ENCODE assay signal across 11 mouse cellular contexts in the genomic region with DNA sequence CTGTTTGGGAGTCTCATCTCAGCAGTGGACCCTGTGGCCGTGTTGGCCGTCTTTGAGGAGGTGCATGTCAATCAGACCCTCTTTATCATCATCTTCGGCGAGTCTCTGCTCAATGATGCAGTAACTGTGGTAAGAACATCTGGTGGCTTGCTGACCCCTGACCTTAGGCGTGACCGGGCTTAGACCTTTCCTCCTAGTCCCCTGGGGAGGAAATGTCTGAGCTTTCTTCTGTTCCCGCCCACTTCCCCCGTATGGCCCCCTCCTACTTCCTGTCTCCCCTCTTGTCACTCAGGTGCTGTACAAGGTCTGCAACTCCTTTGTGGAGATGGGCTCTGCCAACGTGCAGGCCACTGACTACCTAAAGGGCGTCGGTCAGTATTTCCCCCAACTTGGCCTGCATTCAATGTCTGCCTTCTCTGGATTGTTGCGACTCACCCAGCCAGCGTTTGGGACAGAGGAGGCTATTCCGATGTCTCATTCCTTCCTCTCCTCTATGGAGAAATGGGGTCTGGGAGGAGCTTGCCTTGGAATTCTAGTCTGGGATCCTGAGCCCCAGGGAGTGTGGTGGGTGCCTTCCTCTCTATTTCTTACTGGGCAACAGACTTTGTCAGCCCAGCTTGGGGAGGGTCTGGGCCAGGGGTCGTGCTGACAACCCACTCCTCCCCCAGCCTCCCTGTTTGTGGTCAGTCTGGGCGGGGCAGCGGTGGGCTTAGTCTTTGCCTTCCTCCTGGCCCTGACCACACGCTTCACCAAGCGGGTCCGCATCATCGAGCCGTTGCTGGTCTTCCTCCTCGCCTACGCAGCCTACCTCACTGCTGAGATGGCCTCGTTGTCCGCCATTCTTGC. TPM values are rescaled to one million over a fixed set of nuclear protein-coding genes. Genes with fewer than 3 reads are reported as not detected.
DNase-seq lines count a peak whose midpoint lies in the region; ATAC-seq and TF ChIP-seq lines count a peak whose summit lies in the region.
"Had no signal": no experiment of that assay in that cellular context is flagged by ENCODE, and none has a peak within 500 bp of the region (broad histone marks: within the 10 kb centered on the region; RNA-seq: fewer than 3 reads in every experiment).

No protein-coding gene starts in this region.

- peaks cover 2 to 23% of the 10 kb centered on the region in 2 experiments for H3K36me3 ChIP-seq in CH12.LX (replicated peaks in 1 of 2; ENCODE audit: control insufficient read depth in 1 of 2, insufficient read depth in 1 of 2, low read length in 1 of 2)
- H3K36me3 ChIP-seq in liver, postnatal 0 days (replicated peaks; ENCODE audit: insufficient read depth, low read length) = no peaks in the 10 kb centered on the region
- H3K36me3 ChIP-seq in forebrain, embryonic 12.5 days (replicated peaks) = peaks cover 24% of the 10 kb centered on the region; the same call in 1 of the 2 replicates

- H3K4me2 ChIP-seq in CH12.LX (ENCODE audit: insufficient read depth, low read depth, poor library complexity, severe bottlenecking) = 0 out of 2 replicates have a peak overlapping the region, but pooled peaks have one; percentile 31
- H3K4me2 ChIP-seq in liver, postnatal 0 days (ENCODE audit: low read depth, low read length) = no peak overlapping the region
- H3K4me2 ChIP-seq in forebrain, embryonic 12.5 days = no peak overlapping the region

- no peaks in the 10 kb centered on the region for H3K9me3 ChIP-seq in CH12.LX (replicated peaks; ENCODE audit: low read length)
- H3K9me3 ChIP-seq in liver, postnatal 0 days (ENCODE audit: low read length) = no peaks in the 10 kb centered on the region
- no peaks in the 10 kb centered on the region for H3K9me3 ChIP-seq in forebrain, embryonic 12.5 days

- dilution Hi-C loops in CH12.LX (cut with MboI; ENCODE audit: extremely low pct_ligation_motif_present, extremely low pct_unique_long_range_greater_than_20kb, low sequenced_read_pairs) = no loop called here

- no peak for ATAC-seq in liver, postnatal 0 days
- no peak for ATAC-seq in forebrain, embryonic 12.5 days (ENCODE audit: low FRiP score)
- ATAC-seq: forebrain, embryonic 16.5 days; Patski had no signal

- in situ Hi-C loops in CH12.LX (cut with MboI; ENCODE audit: low pct_ligation_motif_present, low pct_unique_long_range_greater_than_20kb, low sequenced_read_pairs) = no loop called here

- H3K27me3 ChIP-seq in CH12.LX (replicated peaks) = no peaks in the 10 kb centered on the region
- H3K27me3 ChIP-seq in liver, postnatal 0 days (ENCODE audit: insufficient read depth, low read length) = peaks cover 12% of the 10 kb centered on the region
- no peaks in the 10 kb centered on the region for H3K27me3 ChIP-seq in forebrain, embryonic 12.5 days
- H3K27me3 ChIP-seq: Patski had no signal

- H3K4me3 ChIP-seq in CH12.LX (replicated peaks in 1 of 3; ENCODE audit: low read depth in 2 of 3, low read length in 2 of 3, poor library complexity in 1 of 3) = no peak overlapping the region
- H3K4me3 ChIP-seq in liver, postnatal 0 days (ENCODE audit: low read depth, low read length) = no peak overlapping the region
- no peak overlapping the region for H3K4me3 ChIP-seq in forebrain, embryonic 12.5 days (replicated peaks)

- no peak for TF ChIP-seq CTCF in CH12.LX (conservative IDR thresholded peaks at IDR 0.05 in 1 of 2, IDR thresholded peaks at IDR 0.05 in 1 of 2; ENCODE audit: low read depth in 2 of 2, low read length in 2 of 2)
- TF ChIP-seq CTCF in liver, postnatal 0 days (IDR thresholded peaks at IDR 0.05; ENCODE audit: low read depth) = no peak

- no peaks in the 10 kb centered on the region for H3K79me2 ChIP-seq in CH12.LX (replicated peaks; ENCODE audit: control insufficient read depth, extremely low read depth, insufficient read depth, poor library complexity, severe bottlenecking)

- TF ChIP-seq POLR2A in CH12.LX (IDR thresholded peaks at IDR 0.05; ENCODE audit: low read depth, low read length) = no peak

- no peak overlapping the region for H3K27ac ChIP-seq in CH12.LX (ENCODE audit: insufficient read depth, low read depth)
- H3K27ac ChIP-seq in liver, postnatal 0 days (ENCODE audit: low read depth) = no peak overlapping the region; the same call in 1 of the 2 replicates
- no peak overlapping the region for H3K27ac ChIP-seq in forebrain, embryonic 12.5 days

- H3K9ac ChIP-seq in CH12.LX (ENCODE audit: insufficient read depth, low read depth) = no peak overlapping the region
- H3K9ac ChIP-seq in liver, postnatal 0 days (replicated peaks) = no peak overlapping the region
- H3K9ac ChIP-seq in forebrain, embryonic 12.5 days = no peak overlapping the region

- peak; percentile 58 to 77 for DNase-seq in heart, adult 18-20 months
- DNase-seq in heart, postnatal 4 days = no peak
- peak; percentile 54 for DNase-seq in CH12.LX (ENCODE audit: extremely low read depth)
- DNase-seq in heart, adult 8-10 months (ENCODE audit: low spot score) = peak; percentile 61
- peak; percentile 37 for DNase-seq in liver, postnatal 0 days
- DNase-seq in layer of hippocampus, adult 11-12 months (ENCODE audit: low spot score) = no peak
- no peak for DNase-seq in layer of hippocampus, postnatal 25 days (ENCODE audit: extremely low spot score in 1 of 2, low spot score in 1 of 2)

- TF ChIP-seq EP300 in CH12.LX (IDR thresholded peaks at IDR 0.05; ENCODE audit: low read length) = no peak
- TF ChIP-seq EP300 in liver, postnatal 0 days (IDR thresholded peaks at IDR 0.05; ENCODE audit: low read depth) = no peak

- peaks cover 9 to 18% of the 10 kb centered on the region in 2 experiments for H3K4me1 ChIP-seq in CH12.LX (ENCODE audit: control insufficient read depth in 1 of 2, insufficient read depth in 2 of 2)
- H3K4me1 ChIP-seq in liver, postnatal 0 days (ENCODE audit: insufficient read depth) = no peaks in the 10 kb centered on the region
- H3K4me1 ChIP-seq in forebrain, embryonic 12.5 days = peaks cover 3% of the 10 kb centered on the region

- no peak for TF ChIP-seq RAD21 in CH12.LX (IDR thresholded peaks at IDR 0.05; ENCODE audit: low read depth, low read length)

- WGBS in liver, postnatal 0 days (ENCODE audit: insufficient replicate concordance) = 67% methylated on average over 26 of the region's 26 CpGs
- 81% methylated on average over 26 of the region's 26 CpGs for WGBS in forebrain, embryonic 12.5 days

TF ChIP-seq in CH12.LX, 34 proteins besides CTCF, POLR2A, EP300 and RAD21 (continues in another document):
- no peak for TF ChIP-seq ZNF384 (IDR thresholded peaks at IDR 0.05; ENCODE audit: low read depth, low read length)
- peak; percentile 27; the same call in 1 of the 2 replicates for TF ChIP-seq HCFC1 (IDR thresholded peaks at IDR 0.05; ENCODE audit: low read depth, low read length)
- TF ChIP-seq JUN (IDR thresholded peaks at IDR 0.05; ENCODE audit: insufficient read depth, low read depth, low read length) = no peak

RNA-seq across cellular contexts. Expression of a gene that starts 6.8 kb away (rescaled TPM):
- total RNA-seq in heart, adult 18-20 months (2021) = under 1 TPM; 0.37 to 0.39 TPM
- total RNA-seq in heart, postnatal 4 days (2021) = 1 to 10 TPM; 3.3 to 3.5 TPM
- total RNA-seq in CH12.LX (2012; rRNA removed) = 3.5 and 4.5 TPM in 2 replicates
- total RNA-seq in CH12.LX (2014; rRNA removed) = 0.72 and 0.95 TPM in 2 replicates
- 3.1 and 3.5 TPM in 2 replicates for polyA plus RNA-seq in CH12.LX (2012; ENCODE audit: insufficient read length, low read depth)
- under 1 TPM; 0.41 to 0.79 (median 0.48) TPM for total RNA-seq in heart, adult 8-10 months (2022)
- polyA plus RNA-seq in liver, postnatal 0 days (2015; fragmentation: Nextera tagmentation; extraction: Ambion mirVana) = 0.09 and 0.16 TPM in 2 replicates
- 5.6 and 6.4 TPM in 2 replicates for polyA plus RNA-seq in forebrain, embryonic 12.5 days (2016; fragmentation: Nextera tagmentation; extraction: Ambion mirVana)
- total RNA-seq in layer of hippocampus, postnatal 25 days (2021) = 10 to 100 TPM; 12.5 to 13.4 TPM

RNA-seq across cellular contexts. Expression of a gene that starts 7.6 kb away (rescaled TPM):
- 1 to 10 TPM; 4.5 to 5.2 TPM for total RNA-seq in heart, adult 18-20 months (2021)
- 10 to 100 TPM in 1 of 2 experiments, 1 to 10 TPM in 1; 9.0 to 10.4 TPM for total RNA-seq in heart, postnatal 4 days (2021)
- total RNA-seq in CH12.LX (2012; rRNA removed) (3.1 and 3.5 TPM in 2 replicates), CH12.LX (2014; rRNA removed) (0.81 and 1.8 TPM in 2 replicates)
- 7.4 and 8.1 TPM in 2 replicates for polyA plus RNA-seq in CH12.LX (2012; ENCODE audit: insufficient read length, low read depth)
- 1 to 10 TPM; 5.8 to 8.1 (median 6.3) TPM for total RNA-seq in heart, adult 8-10 months (2022)
- 0.70 and 0.82 TPM in 2 replicates for polyA plus RNA-seq in liver, postnatal 0 days (2015; fragmentation: Nextera tagmentation; extraction: Ambion mirVana)
- polyA plus RNA-seq in forebrain, embryonic 12.5 days (2016; fragmentation: Nextera tagmentation; extraction: Ambion mirVana) = 1.4 and 1.6 TPM in 2 replicates
- total RNA-seq in layer of hippocampus, postnatal 25 days (2021) = 1 to 10 TPM; 1.7 to 2.8 TPM

RNA-seq across cellular contexts. Expression of a gene that starts 17.7 kb away (rescaled TPM):
- total RNA-seq in heart, adult 18-20 months (2021) = not detected
- under 1 TPM in 1 of 2 experiments, not detected in 1; 0.17 TPM for total RNA-seq in heart, postnatal 4 days (2021)
- total RNA-seq in CH12.LX (2012; rRNA removed) (0.80 and 1.1 TPM in 2 replicates), CH12.LX (2014; rRNA removed) (0.44 and 0.59 TPM in 2 replicates)
- polyA plus RNA-seq in CH12.LX (2012; ENCODE audit: insufficient read length, low read depth) = 0.33 and 0.54 TPM in 2 replicates
- total RNA-seq in heart, adult 8-10 months (2022) = not detected
- not detected in 2 replicates for polyA plus RNA-seq in liver, postnatal 0 days (2015; fragmentation: Nextera tagmentation; extraction: Ambion mirVana)
- polyA plus RNA-seq in forebrain, embryonic 12.5 days (2016; fragmentation: Nextera tagmentation; extraction: Ambion mirVana) = 1.2 TPM in 2 replicates
- total RNA-seq in layer of hippocampus, postnatal 25 days (2021) = 1 to 10 TPM in 1 of 2 experiments, under 1 TPM in 1; 0.49 to 1.1 TPM
- total RNA-seq: megakaryocyte progenitor cell, adult 5-6 weeks had no signal

RNA-seq across cellular contexts. Expression of a gene that starts 29.2 kb away (rescaled TPM):
- 10 to 100 TPM; 24.3 to 26.6 TPM for total RNA-seq in heart, adult 18-20 months (2021)
- total RNA-seq in heart, postnatal 4 days (2021) = 10 to 100 TPM; 29.8 to 32.3 TPM
- total RNA-seq in CH12.LX (2012; rRNA removed) = 88.1 and 113 TPM in 2 replicates
- 133 and 135 TPM in 2 replicates for total RNA-seq in CH12.LX (2014; rRNA removed)
- polyA plus RNA-seq in CH12.LX (2012; ENCODE audit: insufficient read length, low read depth) = 76.2 and 99.9 TPM in 2 replicates
- 10 to 100 TPM; 23.9 to 28.1 (median 26.0) TPM for total RNA-seq in heart, adult 8-10 months (2022)
- polyA plus RNA-seq in liver, postnatal 0 days (2015; fragmentation: Nextera tagmentation; extraction: Ambion mirVana) = 75.2 and 75.4 TPM in 2 replicates
- 87.5 and 89.7 TPM in 2 replicates for polyA plus RNA-seq in forebrain, embryonic 12.5 days (2016; fragmentation: Nextera tagmentation; extraction: Ambion mirVana)
- 10 to 100 TPM; 40.7 to 45.2 TPM for total RNA-seq in layer of hippocampus, postnatal 25 days (2021)

RNA-seq across cellular contexts. Expression of a gene that starts 29.3 kb away (rescaled TPM):
- under 1 TPM; 0.59 to 0.60 TPM for total RNA-seq in heart, adult 18-20 months (2021)
- total RNA-seq in heart, postnatal 4 days (2021) = 1 to 10 TPM; 2.5 to 2.7 TPM
- total RNA-seq in CH12.LX (2012; rRNA removed) (1.7 and 1.8 TPM in 2 replicates), CH12.LX (2014; rRNA removed) (0.73 and 1.4 TPM in 2 replicates)
- polyA plus RNA-seq in CH12.LX (2012; ENCODE audit: insufficient read length, low read depth) = 1.4 and 1.8 TPM in 2 replicates
- total RNA-seq in heart, adult 8-10 months (2022) = 1 to 10 TPM in 2 of 4 experiments, under 1 TPM in 2; 0.69 to 1.8 (median 1.1) TPM
- 7.7 and 7.8 TPM in 2 replicates for polyA plus RNA-seq in liver, postnatal 0 days (2015; fragmentation: Nextera tagmentation; extraction: Ambion mirVana)
- 0.78 and 1.1 TPM in 2 replicates for polyA plus RNA-seq in forebrain, embryonic 12.5 days (2016; fragmentation: Nextera tagmentation; extraction: Ambion mirVana)
- total RNA-seq in layer of hippocampus, postnatal 25 days (2021) = 1 to 10 TPM; 4.0 to 9.2 TPM

Comparison
In these comparisons a context has a peak if more than half of its experiments do, and no peak if none do; other contexts are left out.
1. DNase-seq: peak in heart, adult 18-20 months (2 of 2), CH12.LX (single experiment), heart, adult 8-10 months (single experiment) and liver, postnatal 0 days (single experiment); none in heart, postnatal 4 days (single experiment), layer of hippocampus, adult 11-12 months (single experiment) and layer of hippocampus, postnatal 25 days (0 of 2).